In the genomic region with DNA sequence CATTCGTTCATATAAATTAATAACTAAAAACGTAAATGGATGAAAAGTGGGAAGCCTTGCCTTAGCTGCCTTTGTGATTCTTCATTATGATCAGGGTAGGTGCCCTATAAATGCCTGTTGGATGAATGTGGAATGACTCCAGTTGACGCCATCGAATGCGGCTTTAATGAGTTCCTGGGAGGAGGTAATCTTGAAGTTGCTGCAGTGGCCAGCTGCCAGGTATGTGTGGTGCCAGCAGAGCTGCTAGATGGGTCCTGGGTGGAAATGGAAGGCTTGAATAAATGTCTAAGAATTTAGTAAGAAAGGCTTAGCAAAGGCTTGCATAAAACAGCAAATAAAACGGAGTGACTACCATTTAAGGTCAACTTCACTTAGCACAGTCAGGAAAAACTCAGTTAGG, we compare ENCODE assay signal across 15 mouse cellular contexts. TPM values are rescaled to one million over a fixed set of nuclear protein-coding genes. Genes with fewer than 3 reads are reported as not detected.
A peak's percentile ranks its signal among the peaks of the same experiment; 100 is the strongest.
DNase-seq lines count a peak whose midpoint lies in the region; ATAC-seq lines count a peak whose summit lies in the region.
"Had no signal": no experiment of that assay in that cellular context is flagged by ENCODE, and none has a peak within 500 bp of the region (broad histone marks: within the 10 kb centered on the region; RNA-seq: fewer than 3 reads in every experiment).

No protein-coding gene starts in this region.

- H3K27ac ChIP-seq in liver, embryonic 12.5 days, result no peak overlapping the region
- H3K27ac ChIP-seq: heart, embryonic 15.5 days; midbrain, embryonic 15.5 days; neural tube, embryonic 15.5 days; stomach, embryonic 15.5 days had no signal

- no peak overlapping the region for H3K4me3 ChIP-seq in liver, embryonic 12.5 days
- H3K4me3 ChIP-seq: heart, embryonic 15.5 days; midbrain, embryonic 15.5 days; neural tube, embryonic 15.5 days; stomach, embryonic 15.5 days had no signal

- 70% methylated on average over 6 of the region's 6 CpGs for WGBS in liver, embryonic 12.5 days (ENCODE audit: insufficient replicate concordance)

- no peak for ATAC-seq in liver, embryonic 12.5 days
- ATAC-seq: midbrain, embryonic 15.5 days had no signal

- no peak overlapping the region for H3K4me2 ChIP-seq in liver, embryonic 12.5 days
- H3K4me2 ChIP-seq: heart, embryonic 15.5 days; midbrain, embryonic 15.5 days; neural tube, embryonic 15.5 days; stomach, embryonic 15.5 days had no signal

- DNase-seq in heart, postnatal 4 days, result peak; percentile 36
- DNase-seq in heart, adult 9 months (ENCODE audit: low spot score in 2 of 2), result no peak
- DNase-seq in urinary bladder, postnatal 25 days (ENCODE audit: low spot score), result peak; percentile 23
- DNase-seq in urinary bladder, postnatal 10 days (ENCODE audit: low spot score), result no peak
- peak; percentile 33 for DNase-seq in kidney, postnatal 10 days
- DNase-seq in thymus, postnatal 0 days (ENCODE audit: low spot score), result no peak
- DNase-seq: right cerebral cortex, postnatal 14 days had no signal

- H3K27me3 ChIP-seq in liver, embryonic 12.5 days (replicated peaks), result no peaks in the 10 kb centered on the region
- H3K27me3 ChIP-seq: heart, embryonic 15.5 days; midbrain, embryonic 15.5 days; neural tube, embryonic 15.5 days; stomach, embryonic 15.5 days had no signal

- H3K4me1 ChIP-seq in liver, embryonic 12.5 days, result peaks cover 4% of the 10 kb centered on the region; the same call in 1 of the 2 replicates
- H3K4me1 ChIP-seq: midbrain, embryonic 15.5 days; neural tube, embryonic 15.5 days had no signal

- no peak overlapping the region for H3K9ac ChIP-seq in liver, embryonic 12.5 days
- H3K9ac ChIP-seq: heart, embryonic 15.5 days; midbrain, embryonic 15.5 days; neural tube, embryonic 15.5 days; stomach, embryonic 15.5 days had no signal

- no peaks in the 10 kb centered on the region for H3K36me3 ChIP-seq in liver, embryonic 12.5 days
- H3K36me3 ChIP-seq: heart, embryonic 15.5 days; midbrain, embryonic 15.5 days; neural tube, embryonic 15.5 days; stomach, embryonic 15.5 days had no signal

- H3K9me3 ChIP-seq in liver, embryonic 12.5 days (replicated peaks), result no peaks in the 10 kb centered on the region
- H3K9me3 ChIP-seq: heart, embryonic 15.5 days; midbrain, embryonic 15.5 days; neural tube, embryonic 15.5 days; stomach, embryonic 15.5 days had no signal

RNA-seq across cellular contexts. Expression of gene Tpte, which starts 18.5 kb away (rescaled TPM):
- total RNA-seq in heart, postnatal 4 days (2021), result not detected
- not detected in 2 replicates for polyA plus RNA-seq in thymus, postnatal 0 days (2015; fragmentation: Nextera tagmentation; extraction: Ambion mirVana)
- not detected in 2 replicates for polyA plus RNA-seq in liver, embryonic 12.5 days (2016; fragmentation: Nextera tagmentation; extraction: Ambion mirVana)
- total RNA-seq: left cerebral cortex, postnatal 25 days had no signal
- polyA plus RNA-seq: cortical plate, adult 2 months; heart, embryonic 15.5 days; lung, embryonic 16.5 days; midbrain, embryonic 15.5 days; neural tube, embryonic 15.5 days; stomach, embryonic 15.5 days had no signal

RNA-seq across cellular contexts. Expression of gene Thsd1, which starts 37.7 kb away (rescaled TPM):
- 10 to 100 TPM; 14.4 to 14.6 TPM for total RNA-seq in heart, postnatal 4 days (2021)
- polyA plus RNA-seq in thymus, postnatal 0 days (2015; fragmentation: Nextera tagmentation; extraction: Ambion mirVana), result 2.2 and 2.6 TPM in 2 replicates
- 4.2 and 4.5 TPM in 2 replicates for polyA plus RNA-seq in liver, embryonic 12.5 days (2016; fragmentation: Nextera tagmentation; extraction: Ambion mirVana)

Comparison
In these comparisons a context has a peak if more than half of its experiments do, and no peak if none do; other contexts are left out.
1. DNase-seq: peak in heart, postnatal 4 days (single experiment), urinary bladder, postnatal 25 days (single experiment) and kidney, postnatal 10 days (single experiment); none in heart, adult 9 months (0 of 2), urinary bladder, postnatal 10 days (single experiment) and thymus, postnatal 0 days (single experiment).